Mouse (Mus musculus): ENCODE results near the gene Siah2. TPM values are rescaled to one million over a fixed set of nuclear protein-coding genes. Genes with fewer than 3 reads are reported as not detected.

The Siah2 gene
- total RNA-seq, 1 experiment, result 5.8 TPM

DNA sequence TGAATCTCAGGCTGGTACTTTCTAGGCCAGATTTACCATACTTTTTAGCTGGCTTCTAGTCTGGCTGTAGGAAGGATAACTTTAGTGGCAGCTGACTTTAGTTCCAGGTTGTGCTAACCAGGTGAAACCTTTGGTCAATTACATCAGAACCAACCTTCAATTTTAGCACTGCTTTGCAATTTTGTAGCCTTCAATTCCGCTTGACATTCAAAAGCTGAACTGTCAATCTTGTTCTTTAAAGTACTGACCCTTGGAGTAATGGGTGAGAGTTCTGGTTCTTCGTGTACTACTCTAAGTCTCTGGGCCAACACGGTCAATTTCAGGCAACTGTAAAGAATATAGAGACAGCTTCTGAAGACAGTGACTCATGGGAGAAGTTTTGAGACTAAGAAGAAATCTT lies 6.8 kb downstream of the Siah2 start:
- H3K9me3 ChIP-seq (ENCODE audit: control insufficient read depth, insufficient read depth, low read depth, low read length), result no peaks in the 10 kb centered on the region
- no peak overlapping the region for H3K27ac ChIP-seq (ENCODE audit: insufficient read depth, low read depth, low read length, poor library complexity, severe bottlenecking)
- in situ Hi-C loops (cut with MboI; ENCODE audit: low sequenced_read_pairs in 2 of 2, unreplicated experiment in 2 of 2), result no loop called here
- TF ChIP-seq CHD2 (IDR thresholded peaks at IDR 0.05; ENCODE audit: low read depth, low read length) (no peak), MAFK (IDR thresholded peaks at IDR 0.05; ENCODE audit: insufficient read depth, low read depth, low read length) (no peak), ZNF384 (IDR thresholded peaks at IDR 0.05; ENCODE audit: low read depth, low read length) (no peak), ZC3H11A (IDR thresholded peaks at IDR 0.05; ENCODE audit: borderline replicate concordance, low read depth, low read length) (no peak), HCFC1 (IDR thresholded peaks at IDR 0.05; ENCODE audit: borderline replicate concordance, insufficient read depth, low read length) (no peak)
- H3K36me3 ChIP-seq (ENCODE audit: control insufficient read depth, insufficient read depth, low read length, poor library complexity, severe bottlenecking), result no peaks in the 10 kb centered on the region
- no peak overlapping the region for H3K4me3 ChIP-seq (ENCODE audit: insufficient read depth in 1 of 2, low read depth in 1 of 2, low read length in 2 of 2, poor library complexity in 1 of 2, severe bottlenecking in 1 of 2)
- H3K9ac ChIP-seq (ENCODE audit: insufficient read depth, low read depth, low read length, poor library complexity, severe bottlenecking), result no peak overlapping the region
- no peak for DNase-seq (ENCODE audit: low read depth, low spot score)
- H3K4me1 ChIP-seq (ENCODE audit: control insufficient read depth in 2 of 2, insufficient read depth in 2 of 2, low read length in 2 of 2, poor library complexity in 1 of 2), result no peaks in the 10 kb centered on the region

GRCm38 (mm10) chr3:58683346-58683745 lies 8.9 kb downstream of the Siah2 start:
- no peak overlapping the region for H3K9ac ChIP-seq (ENCODE audit: insufficient read depth, low read depth, low read length, poor library complexity, severe bottlenecking)
- DNase-seq (ENCODE audit: low read depth, low spot score), result no peak
- TF ChIP-seq CHD2 (IDR thresholded peaks at IDR 0.05; ENCODE audit: low read depth, low read length), result no peak
- TF ChIP-seq ZC3H11A (IDR thresholded peaks at IDR 0.05; ENCODE audit: borderline replicate concordance, low read depth, low read length), result no peak
- no peak for TF ChIP-seq HCFC1 (IDR thresholded peaks at IDR 0.05; ENCODE audit: borderline replicate concordance, insufficient read depth, low read length)
- TF ChIP-seq ZNF384 (IDR thresholded peaks at IDR 0.05; ENCODE audit: low read depth, low read length), result no peak
- TF ChIP-seq MAFK (IDR thresholded peaks at IDR 0.05; ENCODE audit: insufficient read depth, low read depth, low read length), result no peak
- peaks cover 0 to 2% of the 10 kb centered on the region in 2 experiments; a peak in 1 of 4 replicates for H3K4me1 ChIP-seq (ENCODE audit: control insufficient read depth in 2 of 2, insufficient read depth in 2 of 2, low read length in 2 of 2, poor library complexity in 1 of 2)
- H3K9me3 ChIP-seq (ENCODE audit: control insufficient read depth, insufficient read depth, low read depth, low read length), result no peaks in the 10 kb centered on the region
- H3K4me3 ChIP-seq (ENCODE audit: insufficient read depth in 1 of 2, low read depth in 1 of 2, low read length in 2 of 2, poor library complexity in 1 of 2, severe bottlenecking in 1 of 2), result no peak overlapping the region
- no peak overlapping the region for H3K27ac ChIP-seq (ENCODE audit: insufficient read depth, low read depth, low read length, poor library complexity, severe bottlenecking)
- in situ Hi-C loops (cut with MboI; ENCODE audit: low sequenced_read_pairs in 2 of 2, unreplicated experiment in 2 of 2), result no loop called here
- no peaks in the 10 kb centered on the region for H3K36me3 ChIP-seq (ENCODE audit: control insufficient read depth, insufficient read depth, low read length, poor library complexity, severe bottlenecking)

DNA sequence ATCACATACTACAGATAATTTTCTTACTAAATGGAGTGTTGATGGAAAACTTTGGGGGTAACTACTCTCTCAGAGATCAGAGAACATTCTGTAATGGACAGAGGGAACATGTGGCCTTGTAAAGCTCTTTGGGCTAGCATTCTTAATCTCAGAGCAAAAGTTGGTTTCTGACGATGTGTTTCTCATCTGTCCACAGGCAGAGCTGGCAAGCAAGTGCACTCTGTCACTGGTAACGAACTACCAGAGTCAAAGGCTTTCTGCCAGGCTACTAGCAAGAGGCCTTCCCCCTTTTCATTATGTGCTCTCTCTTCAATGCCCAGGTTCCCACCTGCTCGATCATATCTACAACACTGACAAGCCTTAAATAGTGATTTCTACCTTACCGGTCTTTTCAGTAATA lies 9.9 kb downstream of the Siah2 start:
- H3K4me1 ChIP-seq (ENCODE audit: control insufficient read depth in 2 of 2, insufficient read depth in 2 of 2, low read length in 2 of 2, poor library complexity in 1 of 2), result peaks cover 0 to 4% of the 10 kb centered on the region in 2 experiments; a peak in 1 of 4 replicates
- no peak for TF ChIP-seq ZC3H11A (IDR thresholded peaks at IDR 0.05; ENCODE audit: borderline replicate concordance, low read depth, low read length)
- no peak for TF ChIP-seq HCFC1 (IDR thresholded peaks at IDR 0.05; ENCODE audit: borderline replicate concordance, insufficient read depth, low read length)
- TF ChIP-seq CHD2 (IDR thresholded peaks at IDR 0.05; ENCODE audit: low read depth, low read length), result no peak
- no peak for DNase-seq (ENCODE audit: low read depth, low spot score)

DNA sequence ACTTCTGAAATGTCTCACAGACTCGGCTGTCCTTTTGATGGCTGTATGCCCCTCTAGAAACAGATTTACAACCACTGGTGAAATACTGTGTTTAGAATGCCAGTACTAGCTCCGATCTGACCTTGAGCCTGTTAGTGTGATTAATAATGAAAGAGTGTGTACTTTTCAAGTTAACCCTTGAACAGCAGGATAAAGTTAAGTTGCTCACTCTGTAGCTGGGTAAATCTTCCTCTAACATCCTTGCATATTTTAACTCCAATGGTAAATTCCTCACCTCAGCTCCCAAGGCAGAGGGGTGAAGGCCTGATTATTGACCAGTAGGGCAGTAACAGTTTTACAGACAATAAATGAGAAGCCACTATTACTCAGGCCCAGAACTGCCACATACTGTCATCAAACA lies 10.4 kb downstream of the Siah2 start:
- TF ChIP-seq HCFC1 (IDR thresholded peaks at IDR 0.05; ENCODE audit: borderline replicate concordance, insufficient read depth, low read length) (no peak), ZC3H11A (IDR thresholded peaks at IDR 0.05; ENCODE audit: borderline replicate concordance, low read depth, low read length) (no peak), CHD2 (IDR thresholded peaks at IDR 0.05; ENCODE audit: low read depth, low read length) (no peak), ZNF384 (IDR thresholded peaks at IDR 0.05; ENCODE audit: low read depth, low read length) (no peak), MAFK (IDR thresholded peaks at IDR 0.05; ENCODE audit: insufficient read depth, low read depth, low read length) (no peak)
- no peaks in the 10 kb centered on the region for H3K36me3 ChIP-seq (ENCODE audit: control insufficient read depth, insufficient read depth, low read length, poor library complexity, severe bottlenecking)
- DNase-seq (ENCODE audit: low read depth, low spot score), result no peak
- H3K27ac ChIP-seq (ENCODE audit: insufficient read depth, low read depth, low read length, poor library complexity, severe bottlenecking), result no peak overlapping the region
- H3K9me3 ChIP-seq (ENCODE audit: control insufficient read depth, insufficient read depth, low read depth, low read length), result no peaks in the 10 kb centered on the region
- in situ Hi-C loops (cut with MboI; ENCODE audit: low sequenced_read_pairs in 2 of 2, unreplicated experiment in 2 of 2), result no loop called here
- no peak overlapping the region for H3K4me3 ChIP-seq (ENCODE audit: insufficient read depth in 1 of 2, low read depth in 1 of 2, low read length in 2 of 2, poor library complexity in 1 of 2, severe bottlenecking in 1 of 2)
- no peak overlapping the region for H3K9ac ChIP-seq (ENCODE audit: insufficient read depth, low read depth, low read length, poor library complexity, severe bottlenecking)
- H3K4me1 ChIP-seq (ENCODE audit: control insufficient read depth in 2 of 2, insufficient read depth in 2 of 2, low read length in 2 of 2, poor library complexity in 1 of 2), result peaks cover 0 to 4% of the 10 kb centered on the region in 2 experiments; a peak in 1 of 4 replicates

More for the DNA sequence above, 9.9 kb downstream of the Siah2 start:
- H3K36me3 ChIP-seq (ENCODE audit: control insufficient read depth, insufficient read depth, low read length, poor library complexity, severe bottlenecking), result no peaks in the 10 kb centered on the region
- in situ Hi-C loops (cut with MboI; ENCODE audit: low sequenced_read_pairs in 2 of 2, unreplicated experiment in 2 of 2), result no loop called here
- no peaks in the 10 kb centered on the region for H3K9me3 ChIP-seq (ENCODE audit: control insufficient read depth, insufficient read depth, low read depth, low read length)
- H3K4me3 ChIP-seq (ENCODE audit: insufficient read depth in 1 of 2, low read depth in 1 of 2, low read length in 2 of 2, poor library complexity in 1 of 2, severe bottlenecking in 1 of 2), result no peak overlapping the region
- no peak overlapping the region for H3K9ac ChIP-seq (ENCODE audit: insufficient read depth, low read depth, low read length, poor library complexity, severe bottlenecking)
- no peak overlapping the region for H3K27ac ChIP-seq (ENCODE audit: insufficient read depth, low read depth, low read length, poor library complexity, severe bottlenecking)

All from ES-E14 (cell line).